Mouse (Mus musculus) thymus, adult 18-20 months (tissue): ENCODE measurements at regions not wholly inside any gene's neighbourhood (a gene's known extent, or its start where the extent isn't known, plus 50 kb on each side); places are given as distances from the start of the nearest gene placed in this dataset.

Experiments used
- DNase-seq, 2 experiments: peaks; one replicate each; pipeline ENCODE4 v3.0.0; 2022; ENCODE audit warnings: mixed read lengths in 2 of 2

GRCm38 (mm10) chr13:84565644-84566532 is 343.8 kb downstream of the Tmem161b start:
- DNase-seq, result no peak

GRCm38 (mm10) chr13:84566533-84566832 is 344.4 kb downstream of the Tmem161b start:
- no peak for DNase-seq

GRCm38 (mm10) chr13:84569371-84569770 is 347.3 kb downstream of the Tmem161b start:
- DNase-seq, result no peak

GRCm38 (mm10) chr13:84570206-84570605 is 348.1 kb downstream of the Tmem161b start:
- DNase-seq, result no peak

GRCm38 (mm10) chr13:84570984-84571844 is 349.1 kb downstream of the Tmem161b start:
- DNase-seq, result no peak

- no peak for DNase-seq
Observed at GRCm38 (mm10) chr13:84571845-84572193, 349.7 kb downstream of the Tmem161b start.

- DNase-seq, result no peak
Observed at GRCm38 (mm10) chr13:84572231-84572630, 350.1 kb downstream of the Tmem161b start.

GRCm38 (mm10) chr13:84596585-84597142 is 374.6 kb downstream of the Tmem161b start:
- no peak for DNase-seq

- no peak for DNase-seq
Observed at GRCm38 (mm10) chr13:84602612-84603011, 380.5 kb downstream of the Tmem161b start.

- no peak for DNase-seq
Observed at GRCm38 (mm10) chr13:84612497-84612896, 390.4 kb downstream of the Tmem161b start.

- no peak for DNase-seq
Observed at GRCm38 (mm10) chr13:84613004-84613403, 390.9 kb downstream of the Tmem161b start.

- DNase-seq, result no peak
Observed at GRCm38 (mm10) chr13:84624691-84625090, 402.6 kb downstream of the Tmem161b start.

GRCm38 (mm10) chr13:84625527-84625926 is 403.4 kb downstream of the Tmem161b start:
- DNase-seq, result no peak

GRCm38 (mm10) chr13:84625927-84626326 is 403.8 kb downstream of the Tmem161b start:
- no peak for DNase-seq

GRCm38 (mm10) chr13:84626397-84626796 is 404.3 kb downstream of the Tmem161b start:
- no peak for DNase-seq

GRCm38 (mm10) chr13:84630686-84631085 is 408.6 kb downstream of the Tmem161b start:
- DNase-seq, result no peak

GRCm38 (mm10) chr13:84632493-84632892 is 410.4 kb downstream of the Tmem161b start:
- DNase-seq, result no peak

- no peak for DNase-seq
Observed at GRCm38 (mm10) chr13:84636831-84637230, 414.7 kb downstream of the Tmem161b start.

GRCm38 (mm10) chr13:84637606-84638005 is 415.5 kb downstream of the Tmem161b start:
- no peak for DNase-seq

- DNase-seq, result no peak
Observed at GRCm38 (mm10) chr13:84638401-84638934, 416.4 kb downstream of the Tmem161b start.

GRCm38 (mm10) chr13:84639087-84640022 is 417.3 kb downstream of the Tmem161b start:
- DNase-seq, result no peak

- DNase-seq, result no peak
Observed at GRCm38 (mm10) chr13:84644024-84644423, 421.9 kb downstream of the Tmem161b start.
